Mouse (Mus musculus) liver, adult 2 months (tissue): ENCODE measurements at regions not wholly inside any gene's neighbourhood (a gene's known extent, or its start where the extent isn't known, plus 50 kb on each side); places are given as distances from the start of the nearest gene placed in this dataset.

ENCODE experiments used
- DNase-seq: peaks from one replicate; pipeline ENCODE4 v3.0.0-alpha.2; 2011; ENCODE audit warnings: low read depth, low spot score; ENCODE audit errors: extremely low read depth
- H3K27ac ChIP-seq: fragments of 200-500 bp; replicated peaks from 2 replicates; pipeline ENCODE4 v1.5.1; 2012; ENCODE audit warnings: low read depth, mild to moderate bottlenecking, control low read depth, inconsistent platforms, low read length; ENCODE audit not compliant: insufficient read depth
- H3K27me3 ChIP-seq: fragments of 200-500 bp; 2 replicates; pipeline ENCODE4 v1.6.1; 2012; ENCODE audit warnings: mild to moderate bottlenecking, moderate library complexity, low read length, inconsistent platforms; ENCODE audit not compliant: control insufficient read depth, insufficient read depth
- H3K36me3 ChIP-seq: fragments of 200-500 bp; 2 replicates; pipeline ENCODE4 v1.6.1; 2012; ENCODE audit warnings: low read length, inconsistent platforms; ENCODE audit not compliant: control insufficient read depth, insufficient read depth
- H3K4me1 ChIP-seq: fragments of 200-500 bp; 2 replicates; pipeline ENCODE4 v1.6.1; 2011; ENCODE audit warnings: low read length; ENCODE audit not compliant: control insufficient read depth, insufficient read depth
- H3K4me3 ChIP-seq: fragments of 200-500 bp; 2 replicates; pipeline ENCODE4 v1.5.1; 2011; ENCODE audit warnings: low read depth, mild to moderate bottlenecking, control low read depth, low read length, moderate library complexity; ENCODE audit not compliant: insufficient read depth
- H3K79me2 ChIP-seq: fragments of 200-500 bp; 2 replicates; pipeline ENCODE4 v1.6.1; 2012; ENCODE audit warnings: inconsistent platforms, mild to moderate bottlenecking, low read length, moderate library complexity; ENCODE audit not compliant: control insufficient read depth, insufficient read depth
- H3K9ac ChIP-seq: fragments of 200-500 bp; 2 replicates; pipeline ENCODE4 v1.6.1; 2012; ENCODE audit warnings: low read depth, mild to moderate bottlenecking, control low read depth, inconsistent platforms, low read length
- CTCF ChIP-seq: fragments of 200-500 bp; IDR thresholded peaks from 2 replicates; pipeline ENCODE4 v1.5.1; 2011; ENCODE audit warnings: low read depth, low read length, control low read depth
- POLR2A ChIP-seq: fragments of 200-500 bp; IDR thresholded peaks from 2 replicates; pipeline ENCODE4 v1.6.1; 2011; ENCODE audit warnings: low read length, control low read depth; ENCODE audit not compliant: insufficient read depth; ENCODE audit errors: extremely low read depth
- WGBS: fragments of 180-500 bp; shearing (Covaris S2); methylation state at CpG from one replicate; pipeline ENCODE4 v1.1.7; 2018; 5-methylcytosine and 5-hydroxymethylcytosine counted together

- no peaks in the 10 kb centered on the region for H3K79me2 ChIP-seq
- 66% methylated on average over 4 of the region's 4 CpGs for WGBS
- no peak for DNase-seq
- H3K4me3 ChIP-seq: no peak overlapping the region
- no peak overlapping the region for H3K27ac ChIP-seq
- H3K4me1 ChIP-seq: no peaks in the 10 kb centered on the region
- TF ChIP-seq POLR2A (no peak), CTCF (no peak)
- H3K27me3 ChIP-seq: no peaks in the 10 kb centered on the region
- no peaks in the 10 kb centered on the region for H3K36me3 ChIP-seq
- H3K9ac ChIP-seq: no peak overlapping the region
Measured at GRCm38 (mm10) chr16:9280431-9280830, 450.5 kb downstream of the 1810013L24Rik start.

GRCm38 (mm10) chr16:9280931-9281330 lies 451.0 kb downstream of the 1810013L24Rik start:
- H3K79me2 ChIP-seq: no peaks in the 10 kb centered on the region
- no peak overlapping the region for H3K27ac ChIP-seq
- TF ChIP-seq CTCF: no peak
- no peak for TF ChIP-seq POLR2A
- no peaks in the 10 kb centered on the region for H3K4me1 ChIP-seq
- H3K27me3 ChIP-seq: no peaks in the 10 kb centered on the region
- H3K4me3 ChIP-seq: no peak overlapping the region
- no peak for DNase-seq
- no peak overlapping the region for H3K9ac ChIP-seq
- 14% methylated on average over 5 of the region's 5 CpGs for WGBS
- H3K36me3 ChIP-seq: no peaks in the 10 kb centered on the region

- 54% methylated on average over 3 of the region's 3 CpGs for whole genome bisulfite sequencing
- Histone ChIP-seq H3K4me3 (no peak overlapping the region), H3K27ac (no peak overlapping the region), H3K9ac (no peak overlapping the region), H3K27me3 (no peaks in the 10 kb centered on the region), H3K36me3 (no peaks in the 10 kb centered on the region), H3K4me1 (no peaks in the 10 kb centered on the region), H3K79me2 (no peaks in the 10 kb centered on the region)
- no peak for DNase-seq
- TF ChIP-seq POLR2A: no peak
- TF ChIP-seq CTCF: no peak
Measured at GRCm38 (mm10) chr16:9284423-9284822, 454.5 kb downstream of the 1810013L24Rik start.

- Histone ChIP-seq H3K4me1 (no peaks in the 10 kb centered on the region), H3K9ac (no peak overlapping the region), H3K27me3 (no peaks in the 10 kb centered on the region), H3K36me3 (no peaks in the 10 kb centered on the region), H3K4me3 (no peak overlapping the region), H3K79me2 (no peaks in the 10 kb centered on the region), H3K27ac (no peak overlapping the region)
- WGBS: 86% methylated on average over 1 of the region's 1 CpGs
- DNase-seq: no peak
- TF ChIP-seq POLR2A: no peak
- no peak for TF ChIP-seq CTCF
Measured at GRCm38 (mm10) chr16:9285921-9286320, 456.0 kb downstream of the 1810013L24Rik start.

- H3K4me3 ChIP-seq: no peak overlapping the region
- H3K4me1 ChIP-seq: no peaks in the 10 kb centered on the region
- no peak overlapping the region for H3K9ac ChIP-seq
- H3K79me2 ChIP-seq: no peaks in the 10 kb centered on the region
- no peak for DNase-seq
- WGBS: 72% methylated on average over 6 of the region's 6 CpGs
- TF ChIP-seq POLR2A (no peak), CTCF (no peak)
- H3K36me3 ChIP-seq: no peaks in the 10 kb centered on the region
- H3K27me3 ChIP-seq: no peaks in the 10 kb centered on the region
- no peak overlapping the region for H3K27ac ChIP-seq
Measured at GRCm38 (mm10) chr16:9287557-9287956, 457.7 kb downstream of the 1810013L24Rik start.

- DNase-seq: no peak
- H3K27me3 ChIP-seq: no peaks in the 10 kb centered on the region
- H3K27ac ChIP-seq: no peak overlapping the region
- no peak overlapping the region for H3K4me3 ChIP-seq
- H3K4me1 ChIP-seq: no peaks in the 10 kb centered on the region
- WGBS: 72% methylated on average over 4 of the region's 4 CpGs
- no peaks in the 10 kb centered on the region for H3K36me3 ChIP-seq
- no peaks in the 10 kb centered on the region for H3K79me2 ChIP-seq
- H3K9ac ChIP-seq: no peak overlapping the region
- TF ChIP-seq POLR2A (no peak), CTCF (no peak)
Measured at GRCm38 (mm10) chr16:9291356-9292020, 461.6 kb downstream of the 1810013L24Rik start.
